Mouse (Mus musculus): ENCODE measurements around the gene Ndufs7.

Ndufs7 gene

GRCm38 (mm10) chr10:80293325-80293724 lies 44.4 kb downstream of the Ndufs7 start:
- no peak for DNase-seq (ENCODE audit: low spot score in 2 of 2)

GRCm38 (mm10) chr10:80294311-80294710 lies 45.4 kb downstream of the Ndufs7 start:
- no peak for DNase-seq (ENCODE audit: low spot score in 2 of 2)

GRCm38 (mm10) chr10:80294788-80295303 lies 45.9 kb downstream of the Ndufs7 start:
- DNase-seq (ENCODE audit: low spot score in 2 of 2): no peak

GRCm38 (mm10) chr10:80295618-80296425 lies 46.9 kb downstream of the Ndufs7 start, which contains the start of gene Apc2:
Gene Apc2 (plus strand): TSS chr10:80295977.
- DNase-seq (ENCODE audit: low spot score in 2 of 2): peak; percentile 73 to 83

- DNase-seq (ENCODE audit: low spot score in 2 of 2): no peak
Measured at GRCm38 (mm10) chr10:80296824-80297223, 47.9 kb downstream of the Ndufs7 start.

GRCm38 (mm10) chr10:80297526-80298133 lies 48.7 kb downstream of the Ndufs7 start:
- DNase-seq (ENCODE audit: low spot score in 2 of 2): no peak

GRCm38 (mm10) chr10:80298571-80299281 lies 49.8 kb downstream of the Ndufs7 start:
- DNase-seq (ENCODE audit: low spot score in 2 of 2): no peak

GRCm38 (mm10) chr10:80299301-80299700 lies 50.4 kb downstream of the Ndufs7 start:
- DNase-seq (ENCODE audit: low spot score in 2 of 2): no peak

GRCm38 (mm10) chr10:80299824-80300223 lies 50.9 kb downstream of the Ndufs7 start:
- no peak for DNase-seq (ENCODE audit: low spot score in 2 of 2)

- DNase-seq (ENCODE audit: low spot score in 2 of 2): no peak
Measured at GRCm38 (mm10) chr10:80300672-80301181, 51.8 kb downstream of the Ndufs7 start.

GRCm38 (mm10) chr10:80301256-80302081 lies 52.5 kb downstream of the Ndufs7 start:
- DNase-seq (ENCODE audit: low spot score in 2 of 2): no peak

- no peak for DNase-seq (ENCODE audit: low spot score in 2 of 2)
Measured at GRCm38 (mm10) chr10:80302082-80302355, 53.1 kb downstream of the Ndufs7 start.

GRCm38 (mm10) chr10:80302471-80302881 lies 53.6 kb downstream of the Ndufs7 start:
- no peak for DNase-seq (ENCODE audit: low spot score in 2 of 2)

GRCm38 (mm10) chr10:80304458-80304857 lies 55.5 kb downstream of the Ndufs7 start:
- no peak for DNase-seq (ENCODE audit: low spot score in 2 of 2)

- DNase-seq (ENCODE audit: low spot score in 2 of 2): peak; percentile 67 to 82
Measured at GRCm38 (mm10) chr10:80304862-80305261, 55.9 kb downstream of the Ndufs7 start.

Measured in spleen, postnatal 4 days (tissue).